Mouse (Mus musculus) CH12.LX (cell line): ENCODE results near the gene Cobl.

Experiments
- CTCF ChIP-seq, 2 experiments: IDR thresholded peaks in 1 of 2; conservative IDR thresholded peaks in 1 of 2; 2 replicates each; pipeline ENCODE4 v1.5.1; 2011 to 2012; ENCODE audit warnings: low read depth in 2 of 2, low read length in 2 of 2, improper control_type of control experiment in 1 of 2, inconsistent platforms in 1 of 2, mild to moderate bottlenecking in 1 of 2, moderate library complexity in 1 of 2
- EP300 ChIP-seq: IDR thresholded peaks from 2 replicates; pipeline ENCODE4 v1.6.1; 2011; ENCODE audit warnings: low read length, improper control_type of control experiment
- HCFC1 ChIP-seq: IDR thresholded peaks from 2 replicates; pipeline ENCODE4 v1.6.1; 2012; ENCODE audit warnings: low read depth, mild to moderate bottlenecking, inconsistent platforms, low read length, improper control_type of control experiment
- JUND ChIP-seq: conservative IDR thresholded peaks from 2 replicates; pipeline ENCODE4 v1.6.1; 2011; ENCODE audit warnings: low read depth, low read length, improper control_type of control experiment
- POLR2A ChIP-seq: IDR thresholded peaks from 2 replicates; pipeline ENCODE4 v1.6.1; 2011; ENCODE audit warnings: low read depth, mild to moderate bottlenecking, improper control_type of control experiment, low read length
- POLR2AphosphoS2 ChIP-seq: IDR thresholded peaks from 2 replicates; pipeline ENCODE4 v1.6.1; 2011; ENCODE audit warnings: low read depth, low read length, improper control_type of control experiment
- TBP ChIP-seq: conservative IDR thresholded peaks from 2 replicates; pipeline ENCODE4 v1.6.1; 2011; ENCODE audit warnings: low read depth, low read length, improper control_type of control experiment
- TCF12 ChIP-seq: IDR thresholded peaks from 2 replicates; pipeline ENCODE4 v1.6.1; 2014; ENCODE audit warnings: low read depth, mild to moderate bottlenecking, inconsistent platforms, low read length, improper control_type of control experiment
- ZNF384 ChIP-seq: IDR thresholded peaks from 2 replicates; pipeline ENCODE4 v1.6.1; 2012; ENCODE audit warnings: low read depth, low read length, improper control_type of control experiment, inconsistent platforms

- TF ChIP-seq CTCF (conservative IDR thresholded peaks at IDR 0.05 in 1 of 2, IDR thresholded peaks at IDR 0.05 in 1 of 2; ENCODE audit: low read depth in 2 of 2, low read length in 2 of 2) (no peak), POLR2A (no peak), HCFC1 (no peak), TCF12 (no peak), POLR2AphosphoS2 (no peak), JUND (no peak), EP300 (no peak), ZNF384 (no peak), TBP (no peak)
These were observed 190.5 kb downstream of the Cobl start for GRCm38 (mm10) chr11:12274276-12274675.
